Mouse (Mus musculus): ENCODE results near the gene Nipsnap3a. TPM values are rescaled to one million over a fixed set of nuclear protein-coding genes. Genes with fewer than 3 reads are reported as not detected.

Nipsnap3a gene
- polyA plus RNA-seq (2011; ENCODE audit: insufficient read length, low read depth, missing spikeins), result not detected in 2 replicates

DNA sequence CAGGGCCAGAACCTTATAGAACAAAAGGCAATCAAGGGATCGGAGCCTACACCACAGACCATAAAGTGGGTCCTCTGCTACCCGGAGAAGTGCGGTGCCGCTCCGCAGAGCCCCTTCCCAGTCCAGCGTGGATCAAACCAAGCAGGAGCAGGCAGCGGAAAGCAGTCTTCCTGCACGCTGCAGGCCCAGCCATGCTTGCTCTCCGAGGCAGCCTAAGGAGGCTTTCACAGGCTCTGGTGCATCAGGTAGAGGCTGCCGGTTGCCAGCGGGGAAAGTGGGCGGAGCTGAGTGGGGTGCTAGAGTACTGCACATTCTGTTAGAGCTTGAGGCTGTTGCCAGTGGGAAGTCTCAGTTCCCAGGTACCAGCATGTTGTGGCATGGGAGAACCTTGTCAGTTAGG lies at the start of gene Nipsnap3a:
Nipsnap3a (plus strand) TSS at position 25 of the 400 bp plus-strand sequence.
- TF ChIP-seq POLR2A (IDR thresholded peaks at IDR 0.05; ENCODE audit: low read depth, low read length), result no peak
- no peak for TF ChIP-seq CTCF (IDR thresholded peaks at IDR 0.05; ENCODE audit: borderline replicate concordance, insufficient read depth, low read length)
- no peak within 1 kb of the TSS for H3K4me3 ChIP-seq (ENCODE audit: insufficient read depth, low read length)

DNA sequence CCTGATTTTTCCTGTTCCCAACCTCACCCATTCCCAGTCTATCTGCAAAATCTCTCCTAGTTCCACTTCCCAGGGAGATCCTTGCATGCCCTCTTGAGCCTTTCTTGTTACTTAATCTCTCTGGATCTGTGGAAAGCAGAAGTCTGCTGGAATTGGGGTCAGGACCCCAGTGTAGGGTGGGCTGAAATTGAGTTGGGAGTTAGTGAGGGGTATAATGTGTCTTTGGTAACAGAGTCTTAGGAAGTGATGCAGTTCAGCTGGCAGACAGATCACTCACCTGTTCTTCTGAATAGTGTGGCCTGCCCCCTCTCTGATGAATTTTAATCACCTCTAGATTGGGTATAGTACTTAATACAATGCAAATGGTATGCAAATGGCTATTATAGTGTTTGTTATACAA lies 42.4 kb upstream of the Nipsnap3a start:
- TF ChIP-seq CTCF (IDR thresholded peaks at IDR 0.05; ENCODE audit: borderline replicate concordance, insufficient read depth, low read length) (no peak), POLR2A (IDR thresholded peaks at IDR 0.05; ENCODE audit: low read depth, low read length) (no peak)
- Histone ChIP-seq H3K4me1 (ENCODE audit: control insufficient read depth, insufficient read depth, low read length) (no peaks in the 10 kb centered on the region), H3K27ac (ENCODE audit: insufficient read depth, low read length) (no peak overlapping the region), H3K4me3 (ENCODE audit: insufficient read depth, low read length) (no peak overlapping the region)

More for the DNA sequence above, at the start of gene Nipsnap3a:
- Histone ChIP-seq H3K27ac (ENCODE audit: insufficient read depth, low read length) (no peak within 1 kb of the TSS), H3K4me1 (ENCODE audit: control insufficient read depth, insufficient read depth, low read length) (no peaks in the 10 kb centered on the region)

DNA sequence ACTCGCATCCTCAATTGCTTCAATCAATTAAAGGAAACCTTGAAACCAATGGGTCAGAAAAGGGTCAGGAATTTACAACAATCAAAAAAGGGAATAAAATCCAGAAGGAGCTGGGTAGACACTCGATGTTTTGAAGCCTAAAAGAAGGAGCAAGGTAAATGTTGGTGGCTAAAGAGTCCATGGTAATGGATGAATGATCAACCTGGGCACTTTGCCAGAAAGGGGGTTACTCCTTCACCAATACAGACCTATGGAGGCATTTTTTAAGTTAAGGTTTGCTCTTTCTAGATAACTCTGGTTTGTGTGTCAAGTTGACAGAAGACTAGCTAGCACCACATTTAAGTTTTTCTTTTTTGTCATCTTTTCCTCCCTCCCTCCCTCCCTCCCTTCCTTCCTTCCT lies 40.1 kb upstream of the Nipsnap3a start:
- H3K4me3 ChIP-seq (ENCODE audit: insufficient read depth, low read length), result no peak overlapping the region
- no peak for TF ChIP-seq CTCF (IDR thresholded peaks at IDR 0.05; ENCODE audit: borderline replicate concordance, insufficient read depth, low read length)
- no peak for TF ChIP-seq POLR2A (IDR thresholded peaks at IDR 0.05; ENCODE audit: low read depth, low read length)
- H3K27ac ChIP-seq (ENCODE audit: insufficient read depth, low read length), result no peak overlapping the region
- H3K4me1 ChIP-seq (ENCODE audit: control insufficient read depth, insufficient read depth, low read length), result no peaks in the 10 kb centered on the region

DNA sequence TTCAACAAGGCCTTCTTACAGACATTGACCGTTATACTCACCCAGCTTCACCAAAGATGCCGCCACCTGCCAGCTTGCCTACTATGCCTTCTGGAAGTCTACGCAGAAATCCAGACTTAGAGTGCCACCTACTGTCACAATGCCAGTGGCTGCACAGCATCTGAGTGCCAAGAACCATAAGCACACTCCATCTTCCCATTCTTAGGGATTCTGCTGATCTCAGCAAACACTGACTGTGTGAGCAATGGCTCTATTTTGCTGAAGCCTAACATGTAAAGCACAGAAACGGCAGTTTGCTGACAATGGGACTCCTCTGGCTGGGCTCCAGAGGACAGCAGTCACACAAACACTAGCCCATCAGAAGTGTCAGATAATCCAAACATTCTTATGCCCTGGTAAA lies 30.4 kb upstream of the Nipsnap3a start:
- TF ChIP-seq POLR2A (IDR thresholded peaks at IDR 0.05; ENCODE audit: low read depth, low read length) (no peak), CTCF (IDR thresholded peaks at IDR 0.05; ENCODE audit: borderline replicate concordance, insufficient read depth, low read length) (no peak)
- no peak overlapping the region for H3K4me3 ChIP-seq (ENCODE audit: insufficient read depth, low read length)
- no peak overlapping the region for H3K27ac ChIP-seq (ENCODE audit: insufficient read depth, low read length)
- H3K4me1 ChIP-seq (ENCODE audit: control insufficient read depth, insufficient read depth, low read length), result no peaks in the 10 kb centered on the region

DNA sequence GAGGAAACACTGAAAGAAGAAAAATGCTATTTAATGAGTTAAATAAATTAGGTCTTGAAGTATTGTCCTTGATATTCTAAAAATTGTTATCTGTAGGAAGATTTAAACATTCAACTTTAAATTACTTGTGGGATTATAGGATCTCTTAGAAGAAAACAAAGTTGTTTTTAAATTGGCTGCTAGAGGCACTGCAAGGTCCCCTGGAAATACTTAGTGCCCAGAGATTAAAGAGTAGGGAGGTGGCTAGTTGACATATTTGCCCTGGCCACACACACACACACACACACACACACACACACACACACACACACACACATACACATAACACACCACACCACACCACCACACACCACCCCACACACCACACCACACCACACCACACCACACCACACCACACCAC lies 24.8 kb upstream of the Nipsnap3a start, which contains the start of gene Olfr270:
Olfr270 (plus strand) TSS at position 301 of the 400 bp plus-strand sequence.
- no peak within 1 kb of the TSS for H3K27ac ChIP-seq (ENCODE audit: insufficient read depth, low read length)
- no peak within 1 kb of the TSS for H3K4me3 ChIP-seq (ENCODE audit: insufficient read depth, low read length)
- TF ChIP-seq POLR2A (IDR thresholded peaks at IDR 0.05; ENCODE audit: low read depth, low read length) (no peak), CTCF (IDR thresholded peaks at IDR 0.05; ENCODE audit: borderline replicate concordance, insufficient read depth, low read length) (no peak)
- no peaks in the 10 kb centered on the region for H3K4me1 ChIP-seq (ENCODE audit: control insufficient read depth, insufficient read depth, low read length)

DNA sequence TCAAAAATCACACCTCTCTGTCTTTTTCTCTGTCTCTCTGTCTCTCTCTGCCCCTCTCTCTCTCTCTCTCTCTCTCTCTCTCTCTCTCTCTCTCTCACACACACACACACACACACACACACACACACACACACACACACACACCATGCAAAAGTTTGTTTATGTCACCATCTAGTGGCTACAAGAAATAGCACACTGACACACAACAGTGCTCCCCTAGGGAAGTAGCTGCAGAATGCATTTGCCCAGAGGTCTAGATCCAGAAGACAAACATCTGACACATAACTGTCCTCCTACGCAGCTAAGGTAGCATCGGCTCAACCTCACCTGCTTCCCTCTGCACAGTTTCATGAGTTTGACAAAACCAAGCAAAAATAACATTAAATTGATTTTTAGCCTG lies 3.9 kb upstream of the Nipsnap3a start:
- no peak overlapping the region for H3K4me3 ChIP-seq (ENCODE audit: insufficient read depth, low read length)
- no peaks in the 10 kb centered on the region for H3K4me1 ChIP-seq (ENCODE audit: control insufficient read depth, insufficient read depth, low read length)
- H3K27ac ChIP-seq (ENCODE audit: insufficient read depth, low read length), result no peak overlapping the region
- no peak for TF ChIP-seq CTCF (IDR thresholded peaks at IDR 0.05; ENCODE audit: borderline replicate concordance, insufficient read depth, low read length)
- no peak for TF ChIP-seq POLR2A (IDR thresholded peaks at IDR 0.05; ENCODE audit: low read depth, low read length)

DNA sequence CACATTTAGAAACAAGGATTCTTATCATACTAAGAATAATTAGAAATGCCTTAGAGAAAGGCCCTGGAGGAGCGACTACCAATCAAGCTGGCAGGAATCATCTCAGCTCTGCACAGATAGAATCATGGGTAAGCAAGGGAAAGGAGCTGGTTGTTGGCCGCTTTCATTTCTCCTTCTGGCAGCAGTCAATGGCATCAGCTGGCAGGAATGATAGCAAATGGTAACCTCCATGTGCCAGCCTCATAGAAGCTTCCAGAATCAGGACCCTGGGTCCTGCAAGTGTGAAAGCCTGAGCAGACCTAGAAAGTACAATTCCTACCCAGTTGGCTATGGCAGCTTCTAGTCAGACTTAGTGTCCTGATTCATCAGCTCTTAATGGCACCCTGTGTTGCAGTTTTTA lies 2.8 kb upstream of the Nipsnap3a start:
- H3K27ac ChIP-seq (ENCODE audit: insufficient read depth, low read length), result no peak overlapping the region
- TF ChIP-seq POLR2A (IDR thresholded peaks at IDR 0.05; ENCODE audit: low read depth, low read length) (no peak), CTCF (IDR thresholded peaks at IDR 0.05; ENCODE audit: borderline replicate concordance, insufficient read depth, low read length) (no peak)
- no peaks in the 10 kb centered on the region for H3K4me1 ChIP-seq (ENCODE audit: control insufficient read depth, insufficient read depth, low read length)
- no peak overlapping the region for H3K4me3 ChIP-seq (ENCODE audit: insufficient read depth, low read length)

DNA sequence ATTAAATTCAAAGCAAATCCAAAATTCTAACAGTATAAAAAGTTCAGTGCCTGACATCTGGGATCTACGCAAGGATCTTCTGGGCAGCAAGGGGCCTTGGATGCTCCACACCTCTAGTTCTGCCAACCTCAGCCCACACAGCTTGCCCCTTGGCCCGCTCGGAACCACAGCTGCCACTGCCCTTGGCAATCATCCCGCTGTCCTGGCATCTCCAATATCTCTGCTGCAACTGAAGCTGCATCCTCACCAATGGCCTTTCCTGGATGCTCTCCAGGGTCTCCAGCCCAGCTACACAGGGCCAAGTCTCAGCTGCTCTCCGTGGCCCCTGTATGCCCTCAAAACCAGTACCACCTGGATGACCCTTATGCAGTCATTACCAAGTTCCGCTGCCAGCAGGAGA lies 10.4 kb downstream of the Nipsnap3a start:
- Histone ChIP-seq H3K27ac (ENCODE audit: insufficient read depth, low read length) (no peak overlapping the region), H3K4me1 (ENCODE audit: control insufficient read depth, insufficient read depth, low read length) (no peaks in the 10 kb centered on the region), H3K4me3 (ENCODE audit: insufficient read depth, low read length) (no peak overlapping the region)
- no peak for TF ChIP-seq POLR2A (IDR thresholded peaks at IDR 0.05; ENCODE audit: low read depth, low read length)

DNA sequence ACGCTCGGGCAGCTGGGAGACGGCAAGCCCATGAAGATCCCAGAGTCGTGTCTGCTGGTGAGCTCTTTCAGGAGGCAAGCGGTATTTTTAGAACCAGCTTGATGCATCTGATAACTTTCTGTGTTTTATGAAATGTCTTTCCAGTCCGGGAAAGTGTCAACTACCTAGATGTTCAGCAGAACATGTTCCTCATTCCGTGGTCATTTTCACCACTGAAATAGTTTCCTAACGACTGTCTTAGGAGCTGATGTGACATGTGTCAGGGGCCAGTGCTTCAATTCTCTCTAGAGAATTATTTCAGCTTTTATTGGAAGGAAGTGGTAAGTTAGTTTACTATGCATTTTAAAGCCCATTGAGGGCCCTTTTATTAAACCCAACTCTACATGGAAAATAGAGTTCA lies 11.1 kb downstream of the Nipsnap3a start:
- no peak overlapping the region for H3K4me3 ChIP-seq (ENCODE audit: insufficient read depth, low read length)
- TF ChIP-seq POLR2A (IDR thresholded peaks at IDR 0.05; ENCODE audit: low read depth, low read length), result no peak
- no peak for TF ChIP-seq CTCF (IDR thresholded peaks at IDR 0.05; ENCODE audit: borderline replicate concordance, insufficient read depth, low read length)
- no peak overlapping the region for H3K27ac ChIP-seq (ENCODE audit: insufficient read depth, low read length)
- no peaks in the 10 kb centered on the region for H3K4me1 ChIP-seq (ENCODE audit: control insufficient read depth, insufficient read depth, low read length)

DNA sequence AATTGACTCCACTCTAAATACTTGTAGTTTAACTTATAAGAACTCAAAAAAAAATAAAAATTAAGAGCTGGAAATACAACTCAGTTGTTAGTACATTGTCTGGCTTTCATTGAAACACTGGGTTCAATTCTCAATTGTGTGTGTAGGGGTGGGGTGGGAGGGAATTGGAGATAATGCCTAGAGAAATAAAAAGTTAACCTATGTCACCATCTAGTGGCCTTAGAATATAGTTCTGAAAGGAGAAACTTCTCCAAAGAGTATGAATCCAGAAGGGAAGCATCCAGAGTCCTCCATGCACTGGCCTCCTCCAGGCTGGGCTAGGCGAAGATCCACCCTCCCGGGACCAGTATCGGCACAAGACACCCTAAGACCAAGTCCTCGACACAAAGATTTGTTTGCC lies 20.1 kb downstream of the Nipsnap3a start:
- no peak overlapping the region for H3K4me3 ChIP-seq (ENCODE audit: insufficient read depth, low read length)
- H3K27ac ChIP-seq (ENCODE audit: insufficient read depth, low read length), result no peak overlapping the region
- no peaks in the 10 kb centered on the region for H3K4me1 ChIP-seq (ENCODE audit: control insufficient read depth, insufficient read depth, low read length)
- TF ChIP-seq CTCF (IDR thresholded peaks at IDR 0.05; ENCODE audit: borderline replicate concordance, insufficient read depth, low read length) (no peak), POLR2A (IDR thresholded peaks at IDR 0.05; ENCODE audit: low read depth, low read length) (no peak)

DNA sequence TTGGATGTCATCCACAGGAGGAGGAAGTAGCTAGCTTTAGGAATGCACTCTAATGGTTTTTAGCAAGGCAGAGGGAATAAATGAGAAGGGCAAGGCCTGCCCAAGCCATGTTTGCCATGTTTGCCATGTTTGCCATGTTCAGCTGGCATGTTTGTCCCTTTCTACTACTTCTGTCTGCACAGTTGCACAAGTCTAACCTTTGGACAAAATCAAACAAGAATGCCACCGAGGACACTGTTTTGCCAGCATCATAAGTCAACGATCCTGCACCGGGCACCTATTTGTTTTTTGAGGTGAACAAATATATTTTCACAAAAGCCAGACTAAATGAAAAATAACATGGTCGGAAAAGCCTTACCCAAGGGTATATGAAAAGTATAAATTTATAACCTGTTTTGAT lies 20.8 kb downstream of the Nipsnap3a start:
- Histone ChIP-seq H3K4me3 (ENCODE audit: insufficient read depth, low read length) (no peak overlapping the region), H3K4me1 (ENCODE audit: control insufficient read depth, insufficient read depth, low read length) (no peaks in the 10 kb centered on the region), H3K27ac (ENCODE audit: insufficient read depth, low read length) (no peak overlapping the region)
- TF ChIP-seq CTCF (IDR thresholded peaks at IDR 0.05; ENCODE audit: borderline replicate concordance, insufficient read depth, low read length) (no peak), POLR2A (IDR thresholded peaks at IDR 0.05; ENCODE audit: low read depth, low read length) (no peak)

Data from embryonic fibroblast, embryonic 13.5 days (primary cell).